Mouse (Mus musculus) liver, embryonic 14.5 days (tissue): Measurements from ENCODE around the gene Ctse. TPM values are rescaled to one million over a fixed set of nuclear protein-coding genes. Genes with fewer than 3 reads are reported as not detected.

Experiments
- ATAC-seq: fragments of 200-750 bp; cut with Nextera tagmentation; 2 replicates; pipeline ENCODE4 v1.8.0; 2017; ENCODE audit warnings: moderate number of reproducible peaks, mild to moderate bottlenecking, moderate library complexity; ENCODE audit not compliant: insufficient read depth
- DNase-seq, 3 experiments: peaks; one replicate each; pipeline ENCODE4 v3.0.0-alpha.2; 2012 to 2013; ENCODE audit warnings: low read depth in 3 of 3, low spot score in 3 of 3
- H3K27ac ChIP-seq: fragments of 300-500 bp; sonication (generic); 2 replicates; pipeline ENCODE4 v1.5.1; 2014; ENCODE audit warnings: moderate library complexity, mild to moderate bottlenecking, control low read depth, inconsistent platforms
- H3K27me3 ChIP-seq: fragments of 300-500 bp; sonication (generic); 2 replicates; pipeline ENCODE4 v1.6.1; 2014; ENCODE audit warnings: mild to moderate bottlenecking, low read length, moderate library complexity; ENCODE audit not compliant: control insufficient read depth, insufficient read depth
- H3K36me3 ChIP-seq: fragments of 300-500 bp; sonication (generic); replicated peaks from 2 replicates; pipeline ENCODE4 v1.6.1; 2014; ENCODE audit warnings: low read depth; ENCODE audit not compliant: control insufficient read depth, insufficient read depth
- H3K4me1 ChIP-seq, 2 experiments: fragments of 200-500 bp in 1 of 2; fragments of 300-500 bp in 1 of 2; sonication (generic) in 1 of 2; replicated peaks; 2 replicates each; pipeline ENCODE4 v1.6.1; 2012 to 2014; ENCODE audit warnings: antibody characterized with exemption in 1 of 2, inconsistent platforms in 1 of 2, low read length in 1 of 2; ENCODE audit not compliant: control insufficient read depth in 2 of 2, insufficient read depth in 2 of 2
- H3K4me2 ChIP-seq: fragments of 300-500 bp; sonication (generic); 2 replicates; pipeline ENCODE4 v1.6.1; 2014; ENCODE audit warnings: low read depth, mild to moderate bottlenecking, control low read depth, moderate library complexity
- H3K4me3 ChIP-seq, 2 experiments: fragments of 200-500 bp in 1 of 2; fragments of 300-500 bp in 1 of 2; sonication (generic) in 1 of 2; 2 replicates each; pipeline ENCODE4 v1.5.1; 2012 to 2014; ENCODE audit warnings: low read depth in 2 of 2, low read length in 2 of 2, mild to moderate bottlenecking in 2 of 2, control low read depth in 1 of 2, inconsistent platforms in 1 of 2, moderate library complexity in 1 of 2; ENCODE audit not compliant: insufficient read depth in 1 of 2
- H3K9ac ChIP-seq: fragments of 300-500 bp; sonication (generic); replicated peaks from 2 replicates; pipeline ENCODE4 v1.6.1; 2014; ENCODE audit warnings: mild to moderate bottlenecking, control low read depth, moderate library complexity
- H3K9me3 ChIP-seq: fragments of 300-500 bp; sonication (generic); 2 replicates; pipeline ENCODE4 v1.6.1; 2016; ENCODE audit warnings: low read length, mixed read lengths; ENCODE audit not compliant: control insufficient read depth
- CTCF ChIP-seq: IDR thresholded peaks from 2 replicates; pipeline ENCODE4 v1.5.1; 2016; ENCODE audit warnings: antibody characterized with exemption, low read depth, control low read depth
- EP300 ChIP-seq: IDR thresholded peaks from 2 replicates; pipeline ENCODE4 v1.6.1; 2016; ENCODE audit warnings: antibody characterized with exemption, low read depth
- WGBS: fragments of 180-500 bp; shearing (Covaris S2); extraction: QIAGEN DNeasy Blood & Tissue Kit; methylation state at CpG from one replicate; pipeline ENCODE4 v1.1.7; 2014; ENCODE audit not compliant: insufficient replicate concordance; 5-methylcytosine and 5-hydroxymethylcytosine counted together
- polyA plus RNA-seq, 2 experiments: library from polyadenylated mRNA; depleted of rRNA in 1 of 2; stranded (reverse) in 1 of 2; unstranded in 1 of 2; fragments of >200 nt; fragmentation: Nextera tagmentation in 1 of 2; extraction: Ambion mirVana in 1 of 2; gene quantifications; 2 replicates each; pipeline versions ENCODE4 v1.2.1 to v1.2.3; 2012 to 2014

Gene Ctse
- polyA plus RNA-seq, 2 experiments: 8.9 to 19.5 TPM

- Histone ChIP-seq H3K9ac (no peak overlapping the region), H3K9me3 (no peaks in the 10 kb centered on the region), H3K27me3 (no peaks in the 10 kb centered on the region), H3K27ac (no peak overlapping the region), H3K4me1 (no peaks in the 10 kb centered on the region), H3K36me3 (no peaks in the 10 kb centered on the region), H3K4me3 (no peak overlapping the region), H3K4me2 (no peak overlapping the region)
- WGBS: 69% methylated on average over 2 of the region's 2 CpGs
- TF ChIP-seq CTCF: no peak
- ATAC-seq (no peak), DNase-seq (no peak)
These were observed 65.4 kb downstream of the Ctse start for GRCm38 (mm10) chr1:131703482-131703881.

- peak; percentile 12 to 19 (median 15) for DNase-seq
These were observed 70.2 kb downstream of the Ctse start for GRCm38 (mm10) chr1:131708338-131708737.

GRCm38 (mm10) chr1:131711518-131711917 is 73.4 kb downstream of the Ctse start:
- TF ChIP-seq CTCF (no peak), EP300 (no peak)
- no peak for DNase-seq
- Histone ChIP-seq H3K4me2 (no peak overlapping the region), H3K27me3 (no peaks in the 10 kb centered on the region), H3K9ac (no peak overlapping the region), H3K4me3 (no peak overlapping the region), H3K36me3 (no peaks in the 10 kb centered on the region), H3K9me3 (no peaks in the 10 kb centered on the region), H3K27ac (no peak overlapping the region), H3K4me1 (no peaks in the 10 kb centered on the region)
- no peak for ATAC-seq
- WGBS: 67% methylated on average over 10 of the region's 10 CpGs

More at GRCm38 (mm10) chr1:131708338-131708737, 70.2 kb downstream of the Ctse start:
- ATAC-seq: no peak
- 15% methylated on average over 4 of the region's 4 CpGs for WGBS
- TF ChIP-seq CTCF (peak; percentile 81), EP300 (no peak)
- Histone ChIP-seq H3K4me1 (no peaks in the 10 kb centered on the region), H3K27ac (no peak overlapping the region), H3K36me3 (no peaks in the 10 kb centered on the region), H3K9ac (no peak overlapping the region), H3K4me2 (no peak overlapping the region), H3K4me3 (no peak overlapping the region), H3K27me3 (no peaks in the 10 kb centered on the region), H3K9me3 (no peaks in the 10 kb centered on the region)

- Histone ChIP-seq H3K4me3 (no peak overlapping the region), H3K27me3 (no peaks in the 10 kb centered on the region), H3K36me3 (no peaks in the 10 kb centered on the region), H3K4me1 (no peaks in the 10 kb centered on the region), H3K4me2 (no peak overlapping the region), H3K9me3 (no peaks in the 10 kb centered on the region), H3K9ac (no peak overlapping the region), H3K27ac (no peak overlapping the region)
- DNase-seq (peak; percentile 30 to 39 (median 38)), ATAC-seq (no peak)
- WGBS: 21% methylated on average over 2 of the region's 2 CpGs
- TF ChIP-seq CTCF (peak; percentile 79), EP300 (no peak)
These were observed 74.3 kb downstream of the Ctse start for GRCm38 (mm10) chr1:131712386-131712785.

GRCm38 (mm10) chr1:131714388-131715337 is 76.6 kb downstream of the Ctse start:
- ATAC-seq (no peak), DNase-seq (no peak)
- H3K36me3 ChIP-seq: no peaks in the 10 kb centered on the region
- H3K27ac ChIP-seq: no peak overlapping the region
- H3K9ac ChIP-seq: no peak overlapping the region
- no peak overlapping the region for H3K4me3 ChIP-seq
- H3K4me1 ChIP-seq: no peaks in the 10 kb centered on the region
- H3K4me2 ChIP-seq: no peak overlapping the region
- 63% methylated on average over 20 of the region's 20 CpGs for WGBS
- H3K27me3 ChIP-seq: no peaks in the 10 kb centered on the region
- no peaks in the 10 kb centered on the region for H3K9me3 ChIP-seq
- TF ChIP-seq EP300: no peak
- peak; percentile 4; the same call in 1 of the 2 replicates for TF ChIP-seq CTCF
